Mouse (Mus musculus) mouse trophoblast stem cell (cell line): ENCODE results near the gene Bloc1s1.

Experiments used
- in situ Hi-C, 2 experiments: fragments of 300-500 bp; cut with MseI, MboI; formaldehyde crosslinking; loops; 2 replicates in 1 of 2; 3 replicates in 1 of 2; pipeline ENCODE4 v1.15.1; 2025

Gene Bloc1s1

GRCm38 (mm10) chr10:128878811-128879210 is 45.0 kb downstream of the Bloc1s1 start:
- in situ Hi-C loops: no loop called here

- in situ Hi-C loops: no loop called here
Observed at GRCm38 (mm10) chr10:128878291-128878690, 45.5 kb downstream of the Bloc1s1 start.

- in situ Hi-C loops: no loop called here
Observed at GRCm38 (mm10) chr10:128870341-128870740, 53.5 kb downstream of the Bloc1s1 start.
